Mouse (Mus musculus) megakaryocyte, embryonic 14.5 days (primary cell): ENCODE measurements at regions not wholly inside any gene's neighbourhood (a gene's known extent, or its start where the extent isn't known, plus 50 kb on each side); places are given as distances from the start of the nearest gene placed in this dataset.

Experiments used
- H3K27me3 ChIP-seq: replicated peaks from 2 replicates; pipeline ENCODE3; 2012; ENCODE audit warnings: inconsistent platforms
- H3K36me3 ChIP-seq: replicated peaks from 2 replicates; pipeline ENCODE3; 2012; ENCODE audit warnings: low read length, inconsistent platforms, mixed read lengths
- H3K4me1 ChIP-seq: 2 replicates; pipeline ENCODE4 v1.6.1; 2012; ENCODE audit warnings: inconsistent platforms
- H3K4me3 ChIP-seq: replicated peaks from 2 replicates; pipeline ENCODE3; 2012; ENCODE audit warnings: moderate library complexity, mild to moderate bottlenecking, inconsistent platforms
- H3K9me3 ChIP-seq: 2 replicates; pipeline ENCODE4 v1.6.1; 2012; ENCODE audit warnings: inconsistent platforms
- FLI1 ChIP-seq: IDR thresholded peaks from 2 replicates; pipeline ENCODE4 v1.6.1; 2012; ENCODE audit warnings: low read length, inconsistent platforms, mixed read lengths
- GATA1 ChIP-seq: IDR thresholded peaks from 3 replicates; pipeline ENCODE4 v1.6.1; 2012; ENCODE audit warnings: mixed read lengths, low read length, inconsistent platforms, borderline replicate concordance

DNA sequence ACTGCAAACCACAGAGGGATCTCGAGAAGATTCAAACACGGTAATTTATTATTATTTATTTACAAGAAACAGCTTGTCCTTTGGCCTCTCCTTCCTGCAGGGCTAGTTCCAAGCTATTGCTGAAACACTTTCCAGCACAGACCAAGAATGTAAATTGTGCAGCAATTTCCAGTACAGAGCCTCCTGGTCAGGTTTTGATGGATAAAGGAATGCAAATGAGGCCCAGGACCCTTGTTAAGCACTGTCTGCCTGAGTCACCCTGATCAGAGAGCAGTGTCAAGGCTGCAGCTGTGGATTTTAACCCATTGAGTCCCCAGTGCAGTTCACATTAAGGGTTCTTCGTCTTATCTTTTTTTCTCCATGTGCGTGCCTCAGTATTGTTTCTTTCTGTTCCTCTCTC lies 142.3 kb upstream of the Zkscan2 start:
- H3K4me3 ChIP-seq, result no peak overlapping the region
- no peaks in the 10 kb centered on the region for H3K27me3 ChIP-seq
- no peaks in the 10 kb centered on the region for H3K4me1 ChIP-seq
- peaks cover 14% of the 10 kb centered on the region; the same call in 1 of the 2 replicates for H3K9me3 ChIP-seq
- TF ChIP-seq FLI1, result no peak
- no peak for TF ChIP-seq GATA1
- no peaks in the 10 kb centered on the region for H3K36me3 ChIP-seq

GRCm38 (mm10) chr7:123643426-123643825 lies 143.2 kb upstream of the Zkscan2 start:
- Histone ChIP-seq H3K36me3 (no peaks in the 10 kb centered on the region), H3K27me3 (no peaks in the 10 kb centered on the region), H3K4me1 (no peaks in the 10 kb centered on the region), H3K4me3 (no peak overlapping the region), H3K9me3 (peaks cover 14% of the 10 kb centered on the region; the same call in 1 of the 2 replicates)
- TF ChIP-seq FLI1 (no peak), GATA1 (no peak)

- peaks cover 14% of the 10 kb centered on the region; the same call in 1 of the 2 replicates for H3K9me3 ChIP-seq
- TF ChIP-seq FLI1 (no peak), GATA1 (no peak)
- no peaks in the 10 kb centered on the region for H3K4me1 ChIP-seq
- H3K36me3 ChIP-seq, result no peaks in the 10 kb centered on the region
- no peaks in the 10 kb centered on the region for H3K27me3 ChIP-seq
- no peak overlapping the region for H3K4me3 ChIP-seq
These were observed 145.3 kb upstream of the Zkscan2 start for GRCm38 (mm10) chr7:123645521-123645920.

- H3K36me3 ChIP-seq, result no peaks in the 10 kb centered on the region
- H3K4me1 ChIP-seq, result no peaks in the 10 kb centered on the region
- no peak overlapping the region for H3K4me3 ChIP-seq
- no peak for TF ChIP-seq GATA1
- no peak for TF ChIP-seq FLI1
- H3K27me3 ChIP-seq, result no peaks in the 10 kb centered on the region
- peaks cover 9% of the 10 kb centered on the region; the same call in 1 of the 2 replicates for H3K9me3 ChIP-seq
These were observed 165.2 kb upstream of the Zkscan2 start for GRCm38 (mm10) chr7:123665459-123665858.

GRCm38 (mm10) chr7:123684762-123685161 lies 184.5 kb upstream of the Zkscan2 start:
- Histone ChIP-seq H3K9me3 (no peaks in the 10 kb centered on the region), H3K4me1 (no peaks in the 10 kb centered on the region), H3K4me3 (no peak overlapping the region), H3K27me3 (no peaks in the 10 kb centered on the region), H3K36me3 (no peaks in the 10 kb centered on the region)
- TF ChIP-seq GATA1 (no peak), FLI1 (no peak)

DNA sequence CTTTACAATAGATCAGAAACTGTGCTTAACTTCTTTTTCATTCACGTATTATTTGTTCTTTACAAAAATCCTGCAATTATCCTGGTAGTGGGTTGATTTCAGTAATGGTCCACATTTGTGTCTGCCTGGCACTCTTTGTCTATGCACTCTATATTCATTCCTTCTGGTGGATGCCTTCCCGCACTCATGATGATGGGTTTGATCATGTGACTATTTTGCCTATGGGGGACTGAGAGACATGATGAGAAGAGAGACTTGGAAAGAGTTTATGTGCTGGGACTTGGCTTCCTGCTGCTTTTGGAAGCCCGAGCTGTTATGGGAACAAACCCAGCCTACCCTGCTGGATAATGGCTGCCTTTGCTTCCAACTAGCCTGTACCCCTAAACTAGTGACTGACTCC lies 186.3 kb upstream of the Zkscan2 start:
- Histone ChIP-seq H3K36me3 (no peaks in the 10 kb centered on the region), H3K9me3 (no peaks in the 10 kb centered on the region), H3K4me3 (no peak overlapping the region), H3K4me1 (no peaks in the 10 kb centered on the region), H3K27me3 (no peaks in the 10 kb centered on the region)
- TF ChIP-seq FLI1, result no peak
- no peak for TF ChIP-seq GATA1

- peaks cover 24% of the 10 kb centered on the region for H3K9me3 ChIP-seq
- no peaks in the 10 kb centered on the region for H3K36me3 ChIP-seq
- H3K27me3 ChIP-seq, result no peaks in the 10 kb centered on the region
- no peaks in the 10 kb centered on the region for H3K4me1 ChIP-seq
- H3K4me3 ChIP-seq, result no peak overlapping the region
- TF ChIP-seq GATA1 (no peak), FLI1 (no peak)
These were observed 230.8 kb upstream of the Zkscan2 start for GRCm38 (mm10) chr7:123731016-123731415.

GRCm38 (mm10) chr7:123733061-123733460 lies 232.8 kb upstream of the Zkscan2 start:
- TF ChIP-seq FLI1, result no peak
- no peak for TF ChIP-seq GATA1
- Histone ChIP-seq H3K9me3 (peaks cover 28% of the 10 kb centered on the region), H3K27me3 (no peaks in the 10 kb centered on the region), H3K4me1 (no peaks in the 10 kb centered on the region), H3K4me3 (no peak overlapping the region), H3K36me3 (no peaks in the 10 kb centered on the region)

DNA sequence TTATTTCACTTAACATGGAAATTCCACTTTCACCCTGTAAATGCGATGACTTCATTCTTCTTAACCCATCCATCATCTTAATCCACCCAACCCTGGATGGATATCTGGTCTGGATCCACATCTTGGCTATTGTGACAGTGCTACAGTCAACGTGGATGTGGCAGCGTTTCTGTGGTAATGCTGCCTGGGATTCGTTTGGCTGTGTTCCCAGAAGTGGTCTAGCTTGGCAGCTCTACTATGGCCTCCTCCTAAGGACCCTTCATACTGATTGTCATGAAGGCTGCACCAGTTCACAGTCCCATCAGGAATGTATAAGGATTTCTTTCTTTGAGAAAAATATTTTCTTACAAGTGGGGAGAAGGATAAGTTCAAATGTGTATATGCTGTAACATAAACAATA lies 234.7 kb upstream of the Hs3st4 start:
- no peak overlapping the region for H3K4me3 ChIP-seq
- no peaks in the 10 kb centered on the region for H3K36me3 ChIP-seq
- no peak for TF ChIP-seq FLI1
- no peak for TF ChIP-seq GATA1
- H3K4me1 ChIP-seq, result no peaks in the 10 kb centered on the region
- no peaks in the 10 kb centered on the region for H3K27me3 ChIP-seq
- peaks cover 4% of the 10 kb centered on the region; the same call in 1 of the 2 replicates for H3K9me3 ChIP-seq

DNA sequence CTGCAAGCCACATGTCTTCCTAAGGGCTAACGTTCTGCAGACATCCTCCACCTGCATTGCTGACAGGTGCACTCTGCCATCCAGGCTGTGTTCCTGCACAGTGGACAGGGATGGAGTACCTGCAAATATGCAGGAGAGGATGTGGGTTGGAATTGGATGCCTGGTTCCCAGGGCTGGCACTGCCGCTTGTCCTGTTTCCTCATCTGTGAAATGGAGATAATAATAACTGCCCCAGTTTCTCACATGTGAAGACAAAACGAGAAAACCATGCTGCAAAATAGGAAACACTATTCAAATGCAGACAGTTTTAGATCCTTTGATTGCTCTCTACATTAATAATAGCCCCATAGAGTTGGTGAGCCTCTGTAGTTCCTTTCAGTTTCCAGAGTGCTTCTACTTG lies 229.4 kb upstream of the Hs3st4 start:
- peaks cover 8% of the 10 kb centered on the region; the same call in 1 of the 2 replicates for H3K9me3 ChIP-seq
- no peaks in the 10 kb centered on the region for H3K27me3 ChIP-seq
- peak overlapping the region; percentile 9 for H3K4me3 ChIP-seq
- no peaks in the 10 kb centered on the region for H3K4me1 ChIP-seq
- TF ChIP-seq GATA1, result no peak
- no peak for TF ChIP-seq FLI1
- no peaks in the 10 kb centered on the region for H3K36me3 ChIP-seq

DNA sequence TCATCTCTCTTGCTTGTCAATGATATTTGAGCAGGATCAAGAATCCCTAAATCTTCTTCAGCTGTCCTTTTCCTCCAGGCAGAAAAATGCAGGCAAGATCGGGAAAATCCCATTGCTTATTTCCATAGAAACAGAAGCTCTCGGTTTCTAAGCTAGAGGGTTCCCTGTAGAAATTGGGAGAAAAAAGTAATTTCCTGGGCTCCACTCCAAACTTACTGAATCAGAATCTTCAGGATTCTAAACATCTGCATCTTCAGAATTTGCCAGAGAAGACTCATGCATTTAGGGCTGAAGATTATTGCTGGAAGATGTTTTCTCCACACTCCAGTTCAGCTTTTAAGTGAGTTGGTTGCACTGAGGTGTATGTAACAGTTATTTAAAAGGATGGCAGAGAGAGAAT lies 187.6 kb upstream of the Hs3st4 start:
- H3K4me3 ChIP-seq, result no peak overlapping the region
- TF ChIP-seq FLI1, result no peak
- TF ChIP-seq GATA1, result no peak

More for the DNA sequence above, 187.6 kb upstream of the Hs3st4 start:
- Histone ChIP-seq H3K4me1 (no peaks in the 10 kb centered on the region), H3K9me3 (no peaks in the 10 kb centered on the region), H3K27me3 (no peaks in the 10 kb centered on the region), H3K36me3 (no peaks in the 10 kb centered on the region)
